Mouse (Mus musculus) heart, adult 2 months (tissue): ENCODE measurements around the gene Ampd3.

ENCODE experiments used
- CTCF ChIP-seq: fragments of 200-600 bp; IDR thresholded peaks from 2 replicates; pipeline ENCODE4 v1.8.1; 2022; ENCODE audit warnings: antibody characterized with exemption, mild to moderate bottlenecking, moderate library complexity
- POLR2A ChIP-seq: fragments of 200-500 bp; IDR thresholded peaks from 2 replicates; pipeline ENCODE4 v1.6.1; 2011; ENCODE audit warnings: mild to moderate bottlenecking, low read depth, low read length, control low read depth; ENCODE audit not compliant: insufficient read depth

GRCm38 (mm10) chr7:110822055-110822454 lies 54.0 kb downstream of the Ampd3 start:
- no peak for TF ChIP-seq CTCF
- no peak for TF ChIP-seq POLR2A
